Mouse (Mus musculus) embryonic fibroblast, embryonic 13.5 days (primary cell): Measurements from ENCODE around the gene Fzd7.

Experiments
- CTCF ChIP-seq: IDR thresholded peaks from 2 replicates; pipeline ENCODE4 v1.5.1; 2011; ENCODE audit warnings: mild to moderate bottlenecking, control low read depth, low read length, moderate library complexity, borderline replicate concordance; ENCODE audit not compliant: insufficient read depth
- POLR2A ChIP-seq: IDR thresholded peaks from 2 replicates; pipeline ENCODE4 v1.6.1; 2011; ENCODE audit warnings: low read depth, mild to moderate bottlenecking, control low read depth, low read length, moderate library complexity

GRCm38 (mm10) chr1:59470766-59471165 is 11.5 kb upstream of the Fzd7 start:
- TF ChIP-seq CTCF (no peak), POLR2A (no peak)
